Mouse (Mus musculus): ENCODE data around the gene Top2a.
A peak's percentile ranks its signal among the peaks of the same experiment; 100 is the strongest.

The Top2a gene

DNA sequence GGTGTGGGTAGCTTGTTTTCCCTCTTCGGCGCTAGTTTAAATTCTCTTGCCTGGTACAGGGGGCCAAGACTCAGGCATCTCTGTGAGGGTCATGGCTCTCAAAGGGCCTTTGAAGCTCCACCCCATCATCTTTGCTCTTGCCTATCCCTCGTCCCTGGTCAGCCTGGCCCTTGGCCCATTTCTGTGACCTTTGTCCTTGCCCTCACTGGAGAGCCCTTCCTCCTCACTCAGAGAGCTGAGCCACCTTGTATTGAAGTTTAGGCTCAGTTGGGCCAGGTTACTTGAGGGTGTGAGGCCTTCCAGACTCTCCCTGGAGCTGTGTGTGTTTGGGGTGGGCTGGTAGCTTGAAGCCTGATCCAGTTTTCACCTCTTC lies 78.4 kb downstream of the Top2a start:
- DNase-seq: peak; percentile 87

DNA sequence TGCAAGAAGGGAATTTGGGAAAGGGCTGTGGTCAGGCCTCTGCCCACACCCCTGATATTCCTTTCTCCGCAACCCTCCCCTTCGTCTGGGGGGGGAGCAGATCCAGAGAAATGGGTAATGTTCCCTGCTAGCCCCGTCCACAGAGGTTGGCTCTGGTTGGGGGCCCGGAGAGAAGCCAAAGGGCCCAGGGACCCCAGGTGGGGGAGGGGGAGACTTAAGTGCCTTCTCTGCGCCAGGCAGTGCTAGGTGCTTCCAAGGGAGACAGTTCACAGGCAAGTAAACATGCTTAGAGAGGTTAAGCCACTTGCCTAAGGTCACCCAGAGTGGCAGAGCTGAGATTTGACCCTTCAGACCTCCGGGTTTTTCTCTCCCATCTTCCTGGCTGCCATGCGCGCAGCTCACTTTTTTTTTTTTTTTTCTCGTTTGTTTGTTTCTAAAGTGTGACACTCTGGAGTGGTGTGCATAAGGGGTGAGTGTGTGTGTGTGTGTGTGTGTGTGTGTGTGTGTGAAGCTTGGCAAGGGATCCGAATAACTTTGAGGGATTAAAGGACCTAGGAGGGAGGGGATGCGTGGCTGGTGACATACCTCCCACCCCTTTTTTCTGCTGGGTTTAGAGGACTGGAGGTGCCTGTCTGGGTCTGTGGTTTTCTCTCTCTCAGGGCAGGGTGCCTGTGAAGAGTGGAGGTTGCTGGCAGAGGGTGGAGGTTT lies 78.9 kb downstream of the Top2a start:
- DNase-seq: peak; percentile 33

DNA sequence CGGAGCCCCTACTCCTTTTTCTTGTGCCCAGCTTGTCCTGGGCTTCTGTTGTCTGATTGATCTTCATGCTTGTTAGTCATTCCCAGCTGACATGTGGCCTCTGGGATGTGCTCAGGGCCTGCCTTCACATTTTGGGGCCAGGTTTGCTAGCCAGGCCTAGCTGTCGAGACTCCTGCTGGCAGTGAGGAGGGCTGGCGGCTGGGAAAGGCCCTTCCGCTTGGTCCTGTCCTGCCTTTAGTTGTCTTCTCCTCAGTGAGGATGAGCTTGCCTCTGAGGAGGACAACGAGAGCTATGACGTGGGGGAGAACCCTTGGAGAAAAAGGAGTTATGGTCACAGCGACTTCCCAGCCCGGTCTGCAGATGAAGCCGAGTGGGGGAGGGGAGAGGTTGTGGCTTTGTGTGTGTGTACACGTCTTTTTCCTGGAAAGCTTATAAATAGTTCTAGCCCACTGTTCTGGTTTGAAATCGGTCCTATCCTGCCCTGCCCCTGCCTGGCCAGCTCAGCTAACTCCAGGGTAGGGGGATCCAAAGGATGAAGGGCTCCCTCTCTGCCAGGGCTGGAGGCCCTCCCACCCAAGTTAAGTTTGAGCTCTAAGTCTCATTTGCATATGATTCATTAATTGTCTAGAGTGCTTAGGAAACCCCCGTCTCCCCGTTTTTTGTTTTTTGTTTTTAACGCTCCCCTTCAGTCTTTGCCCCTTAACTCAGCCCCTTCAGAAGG lies 80.1 kb downstream of the Top2a start:
- DNase-seq: peak; percentile 80
